Mouse (Mus musculus): ENCODE results near the gene Dpf3. TPM values are rescaled to one million over a fixed set of nuclear protein-coding genes. Genes with fewer than 3 reads are reported as not detected.

Gene Dpf3
- polyA plus RNA-seq, 2 experiments from 2014 or later, result 0.58 TPM; not detected in 1

- no peak for ATAC-seq
Measured at GRCm38 (mm10) chr12:83466508-83467430, 20.7 kb downstream of the Dpf3 start.

- ATAC-seq, result no peak
Measured at GRCm38 (mm10) chr12:83466053-83466452, 21.5 kb downstream of the Dpf3 start.

- no peak for ATAC-seq
Measured at GRCm38 (mm10) chr12:83460272-83460671, 27.2 kb downstream of the Dpf3 start.

- no peak for ATAC-seq
Measured at GRCm38 (mm10) chr12:83454697-83455321, 32.7 kb downstream of the Dpf3 start.

GRCm38 (mm10) chr12:83451850-83452249, 35.7 kb downstream of the Dpf3 start:
- ATAC-seq, result no peak

- ATAC-seq, result no peak
Measured at GRCm38 (mm10) chr12:83450471-83450870, 37.0 kb downstream of the Dpf3 start.

GRCm38 (mm10) chr12:83449202-83449601, 38.3 kb downstream of the Dpf3 start:
- ATAC-seq, result no peak

- ATAC-seq, result no peak
Measured at GRCm38 (mm10) chr12:83445587-83445986, 41.9 kb downstream of the Dpf3 start.

- no peak for ATAC-seq
Measured at GRCm38 (mm10) chr12:83444448-83444847, 43.1 kb downstream of the Dpf3 start.

- no peak for ATAC-seq
Measured at GRCm38 (mm10) chr12:83438002-83438401, 49.5 kb downstream of the Dpf3 start.

GRCm38 (mm10) chr12:83433987-83434698, 53.4 kb downstream of the Dpf3 start:
- no peak for ATAC-seq

- no peak for ATAC-seq
Measured at GRCm38 (mm10) chr12:83433436-83433835, 54.1 kb downstream of the Dpf3 start.

GRCm38 (mm10) chr12:83430207-83430606, 57.3 kb downstream of the Dpf3 start:
- no peak for ATAC-seq

GRCm38 (mm10) chr12:83428016-83428415, 59.5 kb downstream of the Dpf3 start:
- no peak for ATAC-seq

- no peak for ATAC-seq
Measured at GRCm38 (mm10) chr12:83427601-83428000, 59.9 kb downstream of the Dpf3 start.

GRCm38 (mm10) chr12:83426326-83426725, 61.2 kb downstream of the Dpf3 start:
- no peak for ATAC-seq

- ATAC-seq, result no peak
Measured at GRCm38 (mm10) chr12:83425736-83426135, 61.8 kb downstream of the Dpf3 start.

GRCm38 (mm10) chr12:83424720-83425444, 62.6 kb downstream of the Dpf3 start:
- ATAC-seq, result no peak

- no peak for ATAC-seq
Measured at GRCm38 (mm10) chr12:83424086-83424719, 63.3 kb downstream of the Dpf3 start.

- no peak for ATAC-seq
Measured at GRCm38 (mm10) chr12:83420346-83420745, 67.2 kb downstream of the Dpf3 start.

- no peak for ATAC-seq
Measured at GRCm38 (mm10) chr12:83415207-83415606, 72.3 kb downstream of the Dpf3 start.

GRCm38 (mm10) chr12:83413684-83414083, 73.8 kb downstream of the Dpf3 start:
- no peak for ATAC-seq

Data from CD4-positive, CD25-positive, alpha-beta regulatory T cell, adult 4 months (primary cell).